In the genomic region with DNA sequence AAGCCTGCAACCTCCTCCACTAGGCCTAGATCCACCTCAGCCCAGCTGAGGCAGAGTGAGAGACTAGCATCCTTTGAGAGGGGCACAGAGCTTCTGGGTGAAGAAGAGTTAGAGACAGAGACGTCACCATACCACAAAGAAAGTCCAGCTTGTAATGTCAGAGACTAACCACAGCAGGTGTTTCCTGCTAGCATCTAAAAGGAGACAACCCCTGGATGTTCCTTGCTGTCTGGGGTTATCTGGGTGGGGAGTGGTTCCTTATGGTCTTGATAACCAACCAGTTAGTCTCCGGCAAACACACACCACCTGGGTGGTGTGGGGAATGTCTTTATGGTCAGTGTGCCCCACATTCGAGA, we compare ENCODE assay signal across 12 mouse cellular contexts.
DNase-seq lines count a peak whose midpoint lies in the region; ATAC-seq and TF ChIP-seq lines count a peak whose summit lies in the region.
"Had no signal": no experiment of that assay in that cellular context is flagged by ENCODE, and none has a peak within 500 bp of the region (broad histone marks: within the 10 kb centered on the region; RNA-seq: fewer than 3 reads in every experiment).

No protein-coding gene starts in this region.

- no peak overlapping the region for H3K4me3 ChIP-seq in thymus, adult 2 months (ENCODE audit: control insufficient read depth, insufficient read depth, low read length)
- H3K4me3 ChIP-seq in embryonic facial prominence, embryonic 10.5 days = no peak overlapping the region
- H3K4me3 ChIP-seq: heart, adult 2 months had no signal

- ATAC-seq in hematopoietic stem cell, adult 5-6 weeks (replicated peaks in 1 of 2; ENCODE audit: insufficient read depth in 1 of 2, low FRiP score in 2 of 2, low TSS enrichment in 1 of 2, low read depth in 1 of 2, poor library complexity in 2 of 2, severe bottlenecking in 2 of 2) = peak; percentile 63 to 66
- ATAC-seq in megakaryocyte progenitor cell, adult 5-6 weeks (replicated peaks; ENCODE audit: poor library complexity) = peak; percentile 82

- DNase-seq in thymus, adult 2 months = peak; percentile 16
- no peak for DNase-seq in thymus, postnatal 4 days
- DNase-seq in embryonic facial prominence, embryonic 10.5 days (ENCODE audit: low spot score) = no peak
- no peak for DNase-seq in kidney, postnatal 36 days
- DNase-seq in adrenal gland, adult 2 months = no peak
- DNase-seq in urinary bladder, postnatal 4 days (ENCODE audit: low spot score in 2 of 2) = no peak
- DNase-seq: cerebellum, adult 8-10 months; heart, postnatal 10 days; lung, postnatal 4 days had no signal

- H3K9me3 ChIP-seq in embryonic facial prominence, embryonic 10.5 days = no peaks in the 10 kb centered on the region

- H3K27me3 ChIP-seq in thymus, adult 2 months (ENCODE audit: control insufficient read depth, insufficient read depth, low read length) = no peaks in the 10 kb centered on the region
- no peaks in the 10 kb centered on the region for H3K27me3 ChIP-seq in embryonic facial prominence, embryonic 10.5 days (replicated peaks; ENCODE audit: low read depth, poor library complexity, severe bottlenecking)

- no peak for TF ChIP-seq CTCF in thymus, adult 2 months (IDR thresholded peaks at IDR 0.05; ENCODE audit: borderline replicate concordance, control insufficient read depth, extremely low read depth, insufficient read depth, low read length, poor library complexity)

- peaks cover 23% of the 10 kb centered on the region for H3K36me3 ChIP-seq in thymus, adult 2 months (ENCODE audit: control insufficient read depth, insufficient read depth, low read length)
- H3K36me3 ChIP-seq in embryonic facial prominence, embryonic 10.5 days (replicated peaks) = peaks cover 97% of the 10 kb centered on the region

- no peak for TF ChIP-seq POLR2A in thymus, adult 2 months (IDR thresholded peaks at IDR 0.05; ENCODE audit: control insufficient read depth, extremely low read depth, insufficient read depth, low read length, poor library complexity)

- 2% methylated on average over 3 of the region's 3 CpGs for WGBS in thymus, adult 2 months
- 83% methylated on average over 3 of the region's 3 CpGs for WGBS in embryonic facial prominence, embryonic 10.5 days

- H3K27ac ChIP-seq in thymus, adult 2 months (ENCODE audit: control insufficient read depth, insufficient read depth, low read length) = peak overlapping the region; percentile 91
- no peak overlapping the region for H3K27ac ChIP-seq in embryonic facial prominence, embryonic 10.5 days (replicated peaks)
- H3K27ac ChIP-seq: heart, adult 2 months had no signal

- H3K4me1 ChIP-seq in thymus, adult 2 months (replicated peaks; ENCODE audit: control insufficient read depth, insufficient read depth, low read length) = peaks cover 27% of the 10 kb centered on the region
- peaks cover 6% of the 10 kb centered on the region; the same call in 1 of the 2 replicates for H3K4me1 ChIP-seq in embryonic facial prominence, embryonic 10.5 days
